Mouse (Mus musculus): ENCODE measurements at regions not wholly inside any gene's neighbourhood (a gene's known extent, or its start where the extent isn't known, plus 50 kb on each side); places are given as distances from the start of the nearest gene placed in this dataset.
"Not testable (repeated sequence)": the region's sequence is repeated elsewhere in the genome, so short reads cannot be mapped to it uniquely, and the experiment has no call there.

DNA sequence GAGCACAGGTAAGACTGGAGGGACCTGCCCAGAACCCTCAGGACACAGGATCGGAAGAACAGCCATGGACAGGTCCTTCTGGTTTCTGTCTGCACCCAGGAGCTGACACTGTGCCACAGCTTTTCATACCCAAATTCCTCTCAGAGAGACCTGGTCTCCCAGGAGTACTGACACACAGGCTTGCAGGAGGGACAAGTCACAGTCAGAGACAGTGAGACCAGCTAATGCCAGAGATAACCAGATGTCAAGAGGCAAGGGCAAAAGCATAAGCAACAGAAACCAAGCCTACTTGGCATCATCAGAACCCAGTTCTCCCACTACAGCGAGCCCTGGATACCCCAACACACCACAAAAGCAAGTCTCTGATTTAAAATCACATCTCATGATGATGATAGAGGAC, 122.3 kb downstream of the Gm31371 start:
- TF ChIP-seq CTCF (IDR thresholded peaks at IDR 0.05; ENCODE audit: low read depth, low read length); GATA1 (IDR thresholded peaks at IDR 0.05; ENCODE audit: borderline replicate concordance, low read length); POLR2AphosphoS5 (IDR thresholded peaks at IDR 0.05; ENCODE audit: insufficient replicate concordance, low read depth, low read length); GATA2 (IDR thresholded peaks at IDR 0.05; ENCODE audit: borderline replicate concordance, low read depth, low read length); TAL1 (conservative IDR thresholded peaks at IDR 0.05; ENCODE audit: low read depth, low read length): not testable (repeated sequence)
